Mouse (Mus musculus): ENCODE measurements around the gene Hint1.

- TF ChIP-seq EP300 (IDR thresholded peaks at IDR 0.05; ENCODE audit: insufficient read depth, low read depth, low read length) (no peak), CTCF (IDR thresholded peaks at IDR 0.05; ENCODE audit: low read depth, low read length) (no peak)
These were observed 48.7 kb upstream of the Hint1 start for GRCm38 (mm10) chr11:54817449-54817848.

All from ES-Bruce4 (cell line).